Mouse (Mus musculus) brown adipose tissue, adult 24 weeks (tissue): ENCODE results near the gene Mcoln2. TPM values are rescaled to one million over a fixed set of nuclear protein-coding genes. Genes with fewer than 3 reads are reported as not detected.

ENCODE experiments used
- H3K27ac ChIP-seq: fragments of 200-500 bp; replicated peaks from 2 replicates; pipeline ENCODE4 v1.5.1; 2012; ENCODE audit warnings: low read depth, mild to moderate bottlenecking, low read length
- H3K4me1 ChIP-seq: fragments of 200-500 bp; 2 replicates; pipeline ENCODE4 v1.6.1; 2012; ENCODE audit warnings: low read length, mixed read lengths; ENCODE audit not compliant: control insufficient read depth, insufficient read depth, insufficient read length
- H3K4me3 ChIP-seq: fragments of 200-500 bp; 2 replicates; pipeline ENCODE4 v1.5.1; 2012; ENCODE audit warnings: low read depth, mild to moderate bottlenecking, low read length, moderate library complexity; ENCODE audit not compliant: insufficient read depth
- polyA plus RNA-seq: library from polyadenylated mRNA; stranded (reverse); fragments of >200 nt; gene quantifications from 2 replicates; pipeline ENCODE4 v1.2.4, GENCODE M21; 2012; ENCODE audit not compliant: missing spikeins, insufficient read depth, insufficient read length

Mcoln2 gene
- polyA plus RNA-seq, 1 experiment: not detected

GRCm38 (mm10) chr3:146216561-146216960, 66.9 kb downstream of the Mcoln2 start:
- no peaks in the 10 kb centered on the region for H3K4me1 ChIP-seq
- no peak overlapping the region for H3K27ac ChIP-seq
- no peak overlapping the region for H3K4me3 ChIP-seq

GRCm38 (mm10) chr3:146220776-146221486, 71.3 kb downstream of the Mcoln2 start, which contains the start of gene Lpar3:
TSS of gene Lpar3 (plus strand) at chr3:146220963.
- H3K4me1 ChIP-seq: no peaks in the 10 kb centered on the region
- H3K4me3 ChIP-seq: peak within 1 kb of the TSS; percentile 42
- no peak within 1 kb of the TSS for H3K27ac ChIP-seq

GRCm38 (mm10) chr3:146224271-146224670, 74.6 kb downstream of the Mcoln2 start:
- Histone ChIP-seq H3K4me3 (no peak overlapping the region), H3K4me1 (no peaks in the 10 kb centered on the region), H3K27ac (no peak overlapping the region)

GRCm38 (mm10) chr3:146225061-146225761, 75.6 kb downstream of the Mcoln2 start:
- no peaks in the 10 kb centered on the region for H3K4me1 ChIP-seq
- no peak overlapping the region for H3K27ac ChIP-seq
- H3K4me3 ChIP-seq: no peak overlapping the region

- H3K27ac ChIP-seq: no peak overlapping the region
- H3K4me1 ChIP-seq: no peaks in the 10 kb centered on the region
- no peak overlapping the region for H3K4me3 ChIP-seq
Measured at GRCm38 (mm10) chr3:146227427-146227826, 77.8 kb downstream of the Mcoln2 start.

- no peaks in the 10 kb centered on the region for H3K4me1 ChIP-seq
- no peak overlapping the region for H3K27ac ChIP-seq
- no peak overlapping the region for H3K4me3 ChIP-seq
Measured at GRCm38 (mm10) chr3:146228559-146229310, 79.1 kb downstream of the Mcoln2 start.

GRCm38 (mm10) chr3:146232708-146233107, 83.1 kb downstream of the Mcoln2 start:
- H3K4me3 ChIP-seq: no peak overlapping the region
- no peaks in the 10 kb centered on the region for H3K4me1 ChIP-seq
- no peak overlapping the region for H3K27ac ChIP-seq

GRCm38 (mm10) chr3:146233741-146234140, 84.1 kb downstream of the Mcoln2 start:
- H3K4me1 ChIP-seq: no peaks in the 10 kb centered on the region
- H3K27ac ChIP-seq: no peak overlapping the region
- no peak overlapping the region for H3K4me3 ChIP-seq

- no peaks in the 10 kb centered on the region for H3K4me1 ChIP-seq
- no peak overlapping the region for H3K27ac ChIP-seq
- H3K4me3 ChIP-seq: no peak overlapping the region
Measured at GRCm38 (mm10) chr3:146234530-146234929, 84.9 kb downstream of the Mcoln2 start.

GRCm38 (mm10) chr3:146236280-146236679, 86.6 kb downstream of the Mcoln2 start:
- no peaks in the 10 kb centered on the region for H3K4me1 ChIP-seq
- H3K27ac ChIP-seq: no peak overlapping the region
- no peak overlapping the region for H3K4me3 ChIP-seq

GRCm38 (mm10) chr3:146237676-146238075, 88.0 kb downstream of the Mcoln2 start:
- H3K4me3 ChIP-seq: no peak overlapping the region
- no peaks in the 10 kb centered on the region for H3K4me1 ChIP-seq
- no peak overlapping the region for H3K27ac ChIP-seq

GRCm38 (mm10) chr3:146244630-146245029, 95.0 kb downstream of the Mcoln2 start:
- Histone ChIP-seq H3K4me1 (no peaks in the 10 kb centered on the region), H3K27ac (no peak overlapping the region), H3K4me3 (no peak overlapping the region)
